Mouse (Mus musculus) heart, postnatal 0 days (tissue): ENCODE results near the gene Hs3st2. TPM values are rescaled to one million over a fixed set of nuclear protein-coding genes. Genes with fewer than 3 reads are reported as not detected.

ENCODE experiments used
- ATAC-seq: fragments of 200-750 bp; cut with Nextera tagmentation; 2 replicates; pipeline ENCODE4 v1.8.0; 2017; ENCODE audit warnings: low read depth, moderate number of reproducible peaks, moderate library complexity; ENCODE audit not compliant: insufficient read depth
- DNase-seq: peaks from one replicate; pipeline ENCODE4 v3.0.0-alpha.2; 2016; ENCODE audit warnings: low spot score
- H3K27ac ChIP-seq: fragments of 300-500 bp; sonication (generic); 2 replicates; pipeline ENCODE4 v1.5.1; 2014; ENCODE audit warnings: low read depth, mild to moderate bottlenecking
- H3K27me3 ChIP-seq: fragments of 300-500 bp; sonication (generic); 2 replicates; pipeline ENCODE4 v1.6.1; 2014; ENCODE audit warnings: low read length, mixed read lengths; ENCODE audit not compliant: control insufficient read depth, insufficient read depth
- H3K36me3 ChIP-seq: fragments of 300-500 bp; sonication (generic); replicated peaks from 2 replicates; pipeline ENCODE4 v1.6.1; 2014; ENCODE audit warnings: low read length, mixed read lengths; ENCODE audit not compliant: control insufficient read depth, insufficient read depth
- H3K4me1 ChIP-seq: fragments of 300-500 bp; sonication (generic); 2 replicates; pipeline ENCODE4 v1.6.1; 2014; ENCODE audit warnings: antibody characterized with exemption; ENCODE audit not compliant: control insufficient read depth, insufficient read depth
- H3K4me2 ChIP-seq: fragments of 300-500 bp; sonication (generic); 2 replicates; pipeline ENCODE4 v1.6.1; 2014; ENCODE audit warnings: low read depth, mild to moderate bottlenecking, low read length, moderate library complexity
- H3K4me3 ChIP-seq: fragments of 300-500 bp; sonication (generic); 2 replicates; pipeline ENCODE4 v1.5.1; 2014; ENCODE audit warnings: low read depth, low read length
- H3K9ac ChIP-seq: fragments of 300-500 bp; sonication (generic); replicated peaks from 2 replicates; pipeline ENCODE4 v1.6.1; 2014; ENCODE audit warnings: low read depth, low read length, mixed read lengths
- H3K9me3 ChIP-seq: fragments of 300-500 bp; sonication (generic); replicated peaks from 2 replicates; pipeline ENCODE4 v1.6.1; 2016; ENCODE audit warnings: low read length; ENCODE audit not compliant: control insufficient read depth
- CTCF ChIP-seq: IDR thresholded peaks from 2 replicates; pipeline ENCODE4 v1.5.1; 2016; ENCODE audit warnings: antibody characterized with exemption, control low read depth, low read depth
- EP300 ChIP-seq: IDR thresholded peaks from 2 replicates; pipeline ENCODE4 v1.6.1; 2016; ENCODE audit warnings: antibody characterized with exemption, low read depth
- WGBS: fragments of 180-500 bp; shearing (Covaris S2); extraction: QIAGEN DNeasy Blood & Tissue Kit; methylation state at CpG from one replicate; pipeline ENCODE4 v1.1.7; 2014; 5-methylcytosine and 5-hydroxymethylcytosine counted together
- polyA plus RNA-seq: library from polyadenylated mRNA; unstranded; fragments of >200 nt; fragmentation: Nextera tagmentation; extraction: Ambion mirVana; gene quantifications from 2 replicates; pipeline ENCODE4 v1.2.1, GENCODE M21; 2015
- total RNA-seq: library from RNA; depleted of rRNA; stranded (reverse); fragments of >200 nt; gene quantifications from 2 replicates; pipeline ENCODE4 v1.2.3, GENCODE M21; 2014; ENCODE audit warnings: low replicate concordance

The Hs3st2 gene
- total and polyA plus RNA-seq, 2 experiments from 2014 or later, result not detected

GRCm38 (mm10) chr7:121480106-121480505 is 88.4 kb downstream of the Hs3st2 start:
- ATAC-seq, result no peak
- 77% methylated on average over 4 of the region's 4 CpGs for WGBS
- no peak for TF ChIP-seq CTCF
- no peak for TF ChIP-seq EP300

GRCm38 (mm10) chr7:121484590-121484989 is 92.9 kb downstream of the Hs3st2 start:
- Histone ChIP-seq H3K27ac (no peak overlapping the region), H3K9me3 (no peaks in the 10 kb centered on the region), H3K4me3 (no peak overlapping the region), H3K27me3 (no peaks in the 10 kb centered on the region), H3K4me2 (no peak overlapping the region), H3K9ac (no peak overlapping the region), H3K36me3 (no peaks in the 10 kb centered on the region), H3K4me1 (no peaks in the 10 kb centered on the region)
- WGBS, result 54% methylated on average over 4 of the region's 4 CpGs
- DNase-seq, result no peak
- no peak for ATAC-seq
- TF ChIP-seq EP300 (no peak), CTCF (no peak)

More at GRCm38 (mm10) chr7:121480106-121480505, 88.4 kb downstream of the Hs3st2 start:
- DNase-seq, result no peak
- Histone ChIP-seq H3K9ac (no peak overlapping the region), H3K4me3 (no peak overlapping the region), H3K36me3 (no peaks in the 10 kb centered on the region), H3K27ac (no peak overlapping the region), H3K9me3 (no peaks in the 10 kb centered on the region), H3K27me3 (no peaks in the 10 kb centered on the region), H3K4me1 (no peaks in the 10 kb centered on the region), H3K4me2 (no peak overlapping the region)

- Histone ChIP-seq H3K9ac (no peak overlapping the region), H3K36me3 (no peaks in the 10 kb centered on the region), H3K9me3 (no peaks in the 10 kb centered on the region), H3K4me2 (no peak overlapping the region), H3K27ac (no peak overlapping the region), H3K4me1 (no peaks in the 10 kb centered on the region), H3K4me3 (no peak overlapping the region), H3K27me3 (no peaks in the 10 kb centered on the region)
- no peak; the same call in 1 of the 2 replicates for ATAC-seq
- WGBS, result 66% methylated on average over 2 of the region's 2 CpGs
- DNase-seq, result no peak
- peak; percentile 18; the same call in 1 of the 2 replicates for TF ChIP-seq CTCF
- TF ChIP-seq EP300, result no peak
These were observed 93.6 kb downstream of the Hs3st2 start for GRCm38 (mm10) chr7:121485266-121485665.

- H3K36me3 ChIP-seq, result no peaks in the 10 kb centered on the region
- no peak overlapping the region for H3K4me2 ChIP-seq
- no peak overlapping the region for H3K27ac ChIP-seq
- no peaks in the 10 kb centered on the region for H3K9me3 ChIP-seq
- no peaks in the 10 kb centered on the region for H3K4me1 ChIP-seq
- H3K9ac ChIP-seq, result no peak overlapping the region
- WGBS, result 48% methylated on average over 6 of the region's 6 CpGs
- DNase-seq (no peak), ATAC-seq (no peak)
- no peak for TF ChIP-seq EP300
- TF ChIP-seq CTCF, result no peak
- no peaks in the 10 kb centered on the region for H3K27me3 ChIP-seq
- H3K4me3 ChIP-seq, result no peak overlapping the region
These were observed 95.6 kb downstream of the Hs3st2 start for GRCm38 (mm10) chr7:121487291-121487690.

- DNase-seq (no peak), ATAC-seq (no peak)
- Histone ChIP-seq H3K4me3 (no peak overlapping the region), H3K27me3 (no peaks in the 10 kb centered on the region), H3K4me2 (no peak overlapping the region), H3K9me3 (no peaks in the 10 kb centered on the region), H3K4me1 (no peaks in the 10 kb centered on the region), H3K9ac (no peak overlapping the region), H3K36me3 (no peaks in the 10 kb centered on the region), H3K27ac (no peak overlapping the region)
- 76% methylated on average over 9 of the region's 9 CpGs for WGBS
- TF ChIP-seq CTCF (no peak), EP300 (no peak)
These were observed 97.7 kb downstream of the Hs3st2 start for GRCm38 (mm10) chr7:121489401-121489800.

GRCm38 (mm10) chr7:121491455-121492005 is 99.9 kb downstream of the Hs3st2 start:
- DNase-seq (no peak), ATAC-seq (no peak)
- H3K27ac ChIP-seq, result no peak overlapping the region
- H3K9me3 ChIP-seq, result no peaks in the 10 kb centered on the region
- 74% methylated on average over 3 of the region's 3 CpGs for WGBS
- TF ChIP-seq EP300, result no peak
- no peak for TF ChIP-seq CTCF
- H3K36me3 ChIP-seq, result no peaks in the 10 kb centered on the region
- H3K4me1 ChIP-seq, result no peaks in the 10 kb centered on the region
- no peak overlapping the region for H3K9ac ChIP-seq
- H3K27me3 ChIP-seq, result no peaks in the 10 kb centered on the region
- H3K4me3 ChIP-seq, result no peak overlapping the region
- no peak overlapping the region for H3K4me2 ChIP-seq
